Mouse (Mus musculus) hindbrain, embryonic 16.5 days (tissue): ENCODE measurements around the gene Olfr455. TPM values are rescaled to one million over a fixed set of nuclear protein-coding genes. Genes with fewer than 3 reads are reported as not detected.

Experiments
- ATAC-seq: fragments of 200-750 bp; cut with Nextera tagmentation; 2 replicates; pipeline ENCODE4 v1.8.0; 2017; ENCODE audit warnings: moderate TSS enrichment, moderate library complexity
- H3K27ac ChIP-seq: fragments of 300-500 bp; sonication (generic); 2 replicates; pipeline ENCODE4 v1.5.1; 2014; ENCODE audit warnings: low read depth, mild to moderate bottlenecking, control low read depth, low read length, moderate library complexity
- H3K27me3 ChIP-seq: fragments of 300-500 bp; sonication (generic); replicated peaks from 2 replicates; pipeline ENCODE4 v1.6.1; 2014; ENCODE audit warnings: low read length; ENCODE audit not compliant: control insufficient read depth, insufficient read depth
- H3K36me3 ChIP-seq: fragments of 300-500 bp; sonication (generic); 2 replicates; pipeline ENCODE4 v1.6.1; 2014; ENCODE audit warnings: mild to moderate bottlenecking, low read length, moderate library complexity, mixed read lengths; ENCODE audit not compliant: control insufficient read depth, insufficient read depth
- H3K4me1 ChIP-seq: fragments of 300-500 bp; sonication (generic); 2 replicates; pipeline ENCODE4 v1.6.1; 2014; ENCODE audit warnings: low read depth, low read length; ENCODE audit not compliant: control insufficient read depth, insufficient read depth
- H3K4me2 ChIP-seq: fragments of 300-500 bp; sonication (generic); 2 replicates; pipeline ENCODE4 v1.6.1; 2014; ENCODE audit warnings: mild to moderate bottlenecking, low read length, control low read depth, moderate library complexity
- H3K4me3 ChIP-seq: fragments of 300-500 bp; sonication (generic); 2 replicates; pipeline ENCODE4 v1.5.1; 2014; ENCODE audit warnings: mild to moderate bottlenecking, low read length, control low read depth, moderate library complexity
- H3K9ac ChIP-seq: fragments of 300-500 bp; sonication (generic); 2 replicates; pipeline ENCODE4 v1.6.1; 2014; ENCODE audit warnings: low read depth, mild to moderate bottlenecking, control low read depth, low read length, moderate library complexity
- H3K9me3 ChIP-seq: fragments of 300-500 bp; sonication (generic); 2 replicates; pipeline ENCODE4 v1.6.1; 2014; ENCODE audit warnings: mild to moderate bottlenecking, low read length, moderate library complexity; ENCODE audit not compliant: control insufficient read depth
- WGBS: fragments of 180-500 bp; shearing (Covaris S2); extraction: QIAGEN DNeasy Blood & Tissue Kit; methylation state at CpG from one replicate; pipeline ENCODE4 v1.1.7; 2014; 5-methylcytosine and 5-hydroxymethylcytosine counted together
- polyA plus RNA-seq: library from polyadenylated mRNA; unstranded; fragments of >200 nt; fragmentation: Nextera tagmentation; extraction: Ambion mirVana; gene quantifications from 2 replicates; pipeline ENCODE4 v1.2.1, GENCODE M21; 2015

Olfr455 gene
- polyA plus RNA-seq, 1 experiment from 2014 or later = not detected

- H3K27ac ChIP-seq = no peak overlapping the region
- H3K4me3 ChIP-seq = no peak overlapping the region
- 61% methylated on average over 2 of the region's 2 CpGs for WGBS
- no peak overlapping the region for H3K9ac ChIP-seq
- H3K9me3 ChIP-seq = no peaks in the 10 kb centered on the region
- no peaks in the 10 kb centered on the region for H3K27me3 ChIP-seq
- no peaks in the 10 kb centered on the region for H3K36me3 ChIP-seq
- ATAC-seq = no peak
- H3K4me2 ChIP-seq = no peak overlapping the region
- H3K4me1 ChIP-seq = no peaks in the 10 kb centered on the region
Measured at GRCm38 (mm10) chr6:42562280-42562679, 14.9 kb upstream of the Olfr455 start.

GRCm38 (mm10) chr6:42560885-42561284, 13.5 kb upstream of the Olfr455 start:
- Histone ChIP-seq H3K9ac (no peak overlapping the region), H3K27me3 (no peaks in the 10 kb centered on the region), H3K9me3 (no peaks in the 10 kb centered on the region), H3K4me1 (no peaks in the 10 kb centered on the region), H3K4me3 (no peak overlapping the region), H3K4me2 (no peak overlapping the region), H3K36me3 (no peaks in the 10 kb centered on the region), H3K27ac (no peak overlapping the region)
- 0 out of 2 replicates have a peak, but pooled peaks have one; percentile 58 for ATAC-seq
- 72% methylated on average over 5 of the region's 5 CpGs for WGBS

GRCm38 (mm10) chr6:42558641-42559040, 11.3 kb upstream of the Olfr455 start:
- no peaks in the 10 kb centered on the region for H3K27me3 ChIP-seq
- no peak for ATAC-seq
- H3K9me3 ChIP-seq = no peaks in the 10 kb centered on the region
- H3K4me1 ChIP-seq = no peaks in the 10 kb centered on the region
- no peak overlapping the region for H3K4me3 ChIP-seq
- WGBS = 98% methylated on average over 14 of the region's 14 CpGs
- no peak overlapping the region for H3K27ac ChIP-seq
- no peaks in the 10 kb centered on the region for H3K36me3 ChIP-seq
- H3K4me2 ChIP-seq = no peak overlapping the region
- no peak overlapping the region for H3K9ac ChIP-seq

- no peak overlapping the region for H3K9ac ChIP-seq
- H3K27me3 ChIP-seq = no peaks in the 10 kb centered on the region
- no peak overlapping the region for H3K4me3 ChIP-seq
- WGBS = 85% methylated on average over 2 of the region's 2 CpGs
- no peak overlapping the region for H3K4me2 ChIP-seq
- no peaks in the 10 kb centered on the region for H3K4me1 ChIP-seq
- H3K27ac ChIP-seq = no peak overlapping the region
- H3K9me3 ChIP-seq = no peaks in the 10 kb centered on the region
- no peak for ATAC-seq
- no peaks in the 10 kb centered on the region for H3K36me3 ChIP-seq
Measured at GRCm38 (mm10) chr6:42546180-42546579, 1.2 kb downstream of the Olfr455 start.

GRCm38 (mm10) chr6:42545451-42545885, 1.9 kb downstream of the Olfr455 start:
- H3K4me2 ChIP-seq = no peak overlapping the region
- H3K9ac ChIP-seq = no peak overlapping the region
- no peaks in the 10 kb centered on the region for H3K4me1 ChIP-seq
- no peak overlapping the region for H3K27ac ChIP-seq
- ATAC-seq = no peak
- 54% methylated on average over 2 of the region's 2 CpGs for WGBS
- H3K4me3 ChIP-seq = no peak overlapping the region
- H3K27me3 ChIP-seq = no peaks in the 10 kb centered on the region
- no peaks in the 10 kb centered on the region for H3K36me3 ChIP-seq
- no peaks in the 10 kb centered on the region for H3K9me3 ChIP-seq

GRCm38 (mm10) chr6:42544846-42545245, 2.5 kb downstream of the Olfr455 start:
- WGBS = 57% methylated on average over 1 of the region's 1 CpGs
- ATAC-seq = no peak

GRCm38 (mm10) chr6:42542036-42543031, 5.1 kb downstream of the Olfr455 start:
- H3K4me2 ChIP-seq = no peak overlapping the region
- no peak for ATAC-seq
- no peaks in the 10 kb centered on the region for H3K9me3 ChIP-seq
- no peak overlapping the region for H3K9ac ChIP-seq
- H3K4me3 ChIP-seq = no peak overlapping the region
- H3K36me3 ChIP-seq = no peaks in the 10 kb centered on the region
- no peaks in the 10 kb centered on the region for H3K27me3 ChIP-seq
- no peak overlapping the region for H3K27ac ChIP-seq
- H3K4me1 ChIP-seq = no peaks in the 10 kb centered on the region
- WGBS = 76% methylated on average over 4 of the region's 4 CpGs

More at GRCm38 (mm10) chr6:42544846-42545245, 2.5 kb downstream of the Olfr455 start:
- H3K4me2 ChIP-seq = no peak overlapping the region
- no peak overlapping the region for H3K4me3 ChIP-seq
- no peaks in the 10 kb centered on the region for H3K27me3 ChIP-seq
- H3K9me3 ChIP-seq = no peaks in the 10 kb centered on the region
- no peaks in the 10 kb centered on the region for H3K36me3 ChIP-seq
- H3K27ac ChIP-seq = no peak overlapping the region
- no peak overlapping the region for H3K9ac ChIP-seq
- no peaks in the 10 kb centered on the region for H3K4me1 ChIP-seq

- ATAC-seq = no peak
- Histone ChIP-seq H3K27ac (no peak overlapping the region), H3K4me1 (no peaks in the 10 kb centered on the region), H3K27me3 (no peaks in the 10 kb centered on the region), H3K4me3 (no peak overlapping the region), H3K9me3 (no peaks in the 10 kb centered on the region), H3K9ac (no peak overlapping the region), H3K36me3 (no peaks in the 10 kb centered on the region), H3K4me2 (no peak overlapping the region)
- WGBS = 81% methylated on average over 1 of the region's 1 CpGs
Measured at GRCm38 (mm10) chr6:42540681-42541080, 6.7 kb downstream of the Olfr455 start.

- no peak for ATAC-seq
- Histone ChIP-seq H3K4me3 (no peak overlapping the region), H3K4me2 (no peak overlapping the region), H3K27me3 (no peaks in the 10 kb centered on the region), H3K4me1 (no peaks in the 10 kb centered on the region), H3K9me3 (no peaks in the 10 kb centered on the region), H3K36me3 (no peaks in the 10 kb centered on the region), H3K27ac (no peak overlapping the region), H3K9ac (no peak overlapping the region)
- 79% methylated on average over 1 of the region's 1 CpGs for WGBS
Measured at GRCm38 (mm10) chr6:42539711-42540110, 7.7 kb downstream of the Olfr455 start.
